Mouse (Mus musculus) kidney, postnatal 36 days (tissue): ENCODE measurements around the gene Rnf31.
A peak's percentile ranks its signal among the peaks of the same experiment; 100 is the strongest.

Experiments
- DNase-seq, 2 experiments: peaks; one replicate each; pipeline ENCODE4 v3.0.0; 2021 to 2022; ENCODE audit warnings: mixed read lengths in 2 of 2

Gene Rnf31

GRCm38 (mm10) chr14:55577871-55578667 lies 13.4 kb upstream of the Rnf31 start, which contains the start of gene Psme1:
Gene Psme1, plus strand, starts transcription at chr14:55578123.
- peak; percentile 85 to 89 for DNase-seq

GRCm38 (mm10) chr14:55578668-55579269 lies 12.7 kb upstream of the Rnf31 start:
- DNase-seq: peak; percentile 73 to 87

- DNase-seq: no peak
Observed at GRCm38 (mm10) chr14:55579511-55580496, 11.7 kb upstream of the Rnf31 start.

GRCm38 (mm10) chr14:55580731-55581130 lies 10.8 kb upstream of the Rnf31 start:
- DNase-seq: no peak

GRCm38 (mm10) chr14:55581981-55582681 lies 9.4 kb upstream of the Rnf31 start:
- DNase-seq: no peak

GRCm38 (mm10) chr14:55584303-55584701 lies 7.2 kb upstream of the Rnf31 start:
- no peak for DNase-seq

- DNase-seq: peak; percentile 88 to 89
Observed at GRCm38 (mm10) chr14:55584702-55585565, 6.6 kb upstream of the Rnf31 start, which contains the start of gene Emc9. Gene Emc9, minus strand, starts transcription at chr14:55585302.

GRCm38 (mm10) chr14:55585566-55585960 lies 5.9 kb upstream of the Rnf31 start:
- no peak for DNase-seq

GRCm38 (mm10) chr14:55586149-55586548 lies 5.4 kb upstream of the Rnf31 start:
- DNase-seq: no peak

- DNase-seq: no peak
Observed at GRCm38 (mm10) chr14:55589271-55589670, 2.2 kb upstream of the Rnf31 start.

- DNase-seq: no peak
Observed at GRCm38 (mm10) chr14:55589771-55590448, 1.6 kb upstream of the Rnf31 start.

- peak; percentile 93 to 99 for DNase-seq
Observed at GRCm38 (mm10) chr14:55590748-55591330, 669 bp upstream of the Rnf31 start, which contains the start of gene Psme2. Gene Psme2, minus strand, starts transcription at chr14:55591113.

- peak in 1 of 2 experiments; percentile 38 for DNase-seq
Observed at GRCm38 (mm10) chr14:55592226-55592625, 718 bp downstream of the Rnf31 start.

- peak in 1 of 2 experiments; percentile 36 for DNase-seq
Observed at GRCm38 (mm10) chr14:55596036-55596690, 4.7 kb downstream of the Rnf31 start.

GRCm38 (mm10) chr14:55598521-55599390 lies 7.2 kb downstream of the Rnf31 start:
- no peak for DNase-seq

GRCm38 (mm10) chr14:55603271-55603632 lies 11.7 kb downstream of the Rnf31 start, which contains the start of gene Irf9:
Gene Irf9, plus strand, starts transcription at chr14:55603571.
- DNase-seq: no peak

- peak; percentile 96 to 97 for DNase-seq
Observed at GRCm38 (mm10) chr14:55603633-55604576, 12.4 kb downstream of the Rnf31 start.
